Mouse (Mus musculus) fat pad, adult 2 months (tissue): ENCODE measurements around the gene Dclk2.

Experiments used
- DNase-seq: peaks from one replicate; pipeline ENCODE4 v3.0.0-alpha.2; 2011; ENCODE audit warnings: low read depth, low spot score; ENCODE audit errors: extremely low read depth

The Dclk2 gene

GRCm38 (mm10) chr3:86846036-86846435, 74.6 kb downstream of the Dclk2 start:
- no peak for DNase-seq

GRCm38 (mm10) chr3:86845578-86845977, 75.1 kb downstream of the Dclk2 start:
- no peak for DNase-seq

- DNase-seq = no peak
These were observed 75.7 kb downstream of the Dclk2 start for GRCm38 (mm10) chr3:86844804-86845481.

GRCm38 (mm10) chr3:86842461-86842860, 78.2 kb downstream of the Dclk2 start:
- no peak for DNase-seq

DNA sequence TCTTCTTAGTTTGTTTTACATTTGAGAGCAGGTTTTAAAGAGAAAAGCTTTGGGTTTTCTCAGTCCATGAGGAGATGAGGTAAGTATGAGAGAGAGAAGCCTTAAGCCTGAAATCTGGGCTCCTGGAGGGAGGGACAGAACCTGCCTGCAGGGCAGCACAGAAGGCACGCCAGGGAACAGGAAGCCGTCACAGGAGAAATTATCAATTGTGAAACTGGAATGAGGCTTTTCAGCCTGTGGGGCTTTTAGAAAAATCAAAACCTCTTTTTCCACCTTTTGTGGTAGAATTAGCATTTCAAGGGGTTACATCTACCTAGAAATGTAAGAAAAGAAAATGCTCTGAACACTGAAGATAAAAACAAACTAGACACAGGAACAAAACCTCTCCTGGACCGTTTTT, 81.0 kb downstream of the Dclk2 start:
- no peak for DNase-seq

DNA sequence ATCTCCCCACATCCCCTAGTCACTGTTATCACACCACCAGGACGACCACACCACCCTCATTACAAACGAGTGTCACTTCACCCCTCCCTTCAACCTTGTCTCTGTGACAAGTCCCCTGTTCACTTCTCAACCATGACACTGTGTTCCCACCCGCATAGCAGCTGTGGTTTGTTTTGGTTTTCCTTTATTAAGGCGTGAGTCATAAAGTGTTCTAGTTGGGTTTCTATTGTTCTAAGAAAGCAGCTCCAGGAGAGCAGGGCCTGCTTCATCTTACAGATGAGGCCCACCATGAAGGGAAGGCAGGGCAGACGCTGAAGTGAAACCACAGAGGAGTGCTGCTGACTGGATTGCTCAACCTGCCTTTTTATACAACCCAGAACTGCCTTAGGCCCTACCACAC, 83.3 kb downstream of the Dclk2 start:
- no peak for DNase-seq

GRCm38 (mm10) chr3:86835180-86835579, 85.5 kb downstream of the Dclk2 start:
- no peak for DNase-seq

GRCm38 (mm10) chr3:86834341-86834740, 86.3 kb downstream of the Dclk2 start:
- DNase-seq = no peak

DNA sequence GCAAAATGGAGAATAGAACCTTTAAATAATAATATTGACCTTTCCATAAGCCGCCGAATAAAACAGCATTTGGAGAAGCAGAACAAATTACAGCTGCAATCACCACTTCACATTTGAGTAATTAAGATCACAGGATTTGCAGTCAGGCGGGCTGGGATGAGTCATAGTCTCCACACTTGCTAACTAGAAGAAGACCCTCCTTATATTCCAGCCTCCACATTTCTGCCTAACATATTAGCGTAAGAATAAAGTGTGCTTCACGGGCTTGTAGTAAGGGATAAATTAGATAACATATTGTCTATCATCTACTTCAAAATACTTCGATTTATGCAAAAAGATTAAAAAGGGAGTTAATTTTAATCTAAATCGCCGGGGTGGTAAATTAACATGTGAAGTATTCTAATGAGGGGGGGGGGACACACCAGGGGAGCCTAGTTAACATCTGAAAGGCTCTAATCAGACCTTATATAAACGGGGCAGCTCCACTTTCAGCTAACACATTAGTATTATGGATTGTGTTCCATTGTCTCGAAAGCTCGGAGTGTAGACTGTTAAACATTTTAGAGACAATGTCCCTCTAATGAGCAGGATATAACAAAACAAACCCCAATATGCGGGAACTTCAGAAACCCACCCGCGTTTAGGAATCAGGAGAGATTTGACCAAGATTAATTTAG, 87.9 kb downstream of the Dclk2 start:
- no peak for DNase-seq

GRCm38 (mm10) chr3:86832115-86832514, 88.5 kb downstream of the Dclk2 start:
- DNase-seq = no peak

DNA sequence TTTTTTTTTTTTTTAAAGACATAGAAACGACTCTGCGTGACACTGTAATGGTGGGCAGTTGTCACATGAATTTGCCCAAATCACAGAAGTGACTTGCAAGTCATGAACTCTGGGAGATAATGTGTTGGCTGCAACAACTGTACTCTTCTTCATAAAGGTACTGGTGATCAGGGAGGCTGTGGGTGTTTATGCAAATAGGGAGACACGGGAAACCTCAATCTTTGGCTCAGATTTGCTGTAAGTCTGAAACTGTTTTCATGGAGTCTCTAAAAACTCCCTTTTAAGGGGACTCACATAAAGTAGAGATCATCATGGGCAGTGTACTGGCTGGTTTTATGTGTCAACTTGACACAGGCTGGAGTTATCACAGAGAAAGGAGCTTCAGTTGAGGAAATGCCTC, 93.1 kb downstream of the Dclk2 start:
- no peak for DNase-seq

DNA sequence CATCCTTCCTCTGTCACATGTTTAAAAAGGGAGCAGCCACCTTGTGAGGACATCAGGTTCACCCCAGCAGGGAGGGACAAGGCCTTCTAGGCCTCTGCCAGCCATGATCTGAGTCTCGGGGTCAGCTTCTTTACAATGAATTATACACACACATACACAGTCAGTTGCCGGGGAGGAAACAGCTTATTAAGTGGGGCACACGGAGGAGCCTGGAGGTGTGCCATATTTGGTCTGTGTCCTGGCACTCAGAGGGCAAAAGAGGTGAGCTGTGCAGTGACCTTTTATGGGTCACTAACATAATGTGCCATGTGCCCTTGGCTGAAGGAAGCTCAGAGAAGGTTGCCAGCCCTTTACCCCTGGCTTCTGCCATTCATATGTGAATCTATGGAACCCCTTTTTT, 99.3 kb downstream of the Dclk2 start:
- no peak for DNase-seq

- no peak for DNase-seq
These were observed 100.3 kb downstream of the Dclk2 start for GRCm38 (mm10) chr3:86820344-86820743.

- no peak for DNase-seq
These were observed 101.3 kb downstream of the Dclk2 start for GRCm38 (mm10) chr3:86819372-86819771.

DNA sequence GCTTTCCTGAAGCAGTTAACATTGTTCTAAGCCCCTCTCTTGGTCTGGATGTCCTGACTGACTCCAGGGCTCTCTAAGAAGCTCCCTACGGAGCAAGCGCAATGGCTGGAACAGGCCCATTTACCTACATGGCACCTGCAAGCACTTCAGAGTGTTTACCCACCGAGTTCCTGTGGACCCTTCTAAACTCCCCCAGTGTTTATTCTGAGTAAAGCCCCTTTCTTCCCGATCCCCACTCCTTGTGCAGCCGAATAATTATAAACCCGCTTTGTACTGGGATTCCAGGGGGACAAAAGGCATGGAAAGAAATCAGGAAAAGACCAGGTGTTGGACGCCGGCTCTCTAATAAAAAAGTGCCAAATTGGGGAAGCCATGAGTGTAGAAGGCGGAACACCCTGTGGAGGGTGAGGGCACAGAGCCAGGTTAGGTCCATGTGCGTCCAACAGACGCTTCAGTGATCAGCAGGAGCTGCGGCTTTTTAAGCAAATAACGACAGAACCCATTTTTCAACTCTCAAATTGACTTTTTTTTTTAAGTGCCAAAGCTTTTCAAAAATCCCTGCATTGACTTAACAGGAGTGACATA, 102.6 kb downstream of the Dclk2 start:
- DNase-seq = no peak

DNA sequence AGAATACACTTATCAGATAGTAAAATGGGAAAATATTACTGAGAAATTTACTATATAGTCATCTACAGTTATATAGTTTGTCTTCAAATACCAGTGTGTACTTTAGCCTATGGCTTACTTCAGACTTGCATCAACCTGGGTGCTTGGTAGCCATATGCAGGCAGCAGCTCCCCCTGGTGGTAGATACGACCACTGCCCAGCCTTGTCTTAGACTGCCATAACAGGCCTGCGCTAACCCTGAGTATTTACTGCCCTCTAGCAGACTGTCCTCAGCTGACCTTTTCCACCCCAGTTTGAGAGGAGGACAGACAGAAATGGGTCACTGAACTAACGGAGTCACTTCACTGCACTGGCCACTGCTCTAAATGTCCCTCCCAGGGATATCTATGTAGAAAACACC, 108.0 kb downstream of the Dclk2 start:
- no peak for DNase-seq

DNA sequence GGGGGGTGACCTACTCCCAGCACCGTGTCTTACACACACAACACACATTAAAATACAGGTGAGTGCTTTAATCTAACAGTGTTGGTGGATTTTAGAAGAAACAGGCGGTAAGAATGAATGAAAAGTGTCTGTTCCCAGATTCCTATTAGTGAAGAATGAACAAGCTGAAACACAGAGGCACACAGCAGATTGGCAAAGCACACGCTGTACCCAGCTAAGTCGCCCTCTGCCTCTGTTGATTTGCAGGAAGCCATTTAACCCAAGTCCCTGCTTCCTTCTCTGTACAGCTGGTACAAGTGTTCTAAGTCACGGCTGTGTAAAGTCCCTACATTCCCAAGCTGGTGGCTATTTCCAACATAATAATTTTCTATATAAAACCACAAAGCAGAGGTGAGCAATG, 109.7 kb downstream of the Dclk2 start:
- DNase-seq = no peak

GRCm38 (mm10) chr3:86809646-86810045, 111.0 kb downstream of the Dclk2 start:
- no peak for DNase-seq

DNA sequence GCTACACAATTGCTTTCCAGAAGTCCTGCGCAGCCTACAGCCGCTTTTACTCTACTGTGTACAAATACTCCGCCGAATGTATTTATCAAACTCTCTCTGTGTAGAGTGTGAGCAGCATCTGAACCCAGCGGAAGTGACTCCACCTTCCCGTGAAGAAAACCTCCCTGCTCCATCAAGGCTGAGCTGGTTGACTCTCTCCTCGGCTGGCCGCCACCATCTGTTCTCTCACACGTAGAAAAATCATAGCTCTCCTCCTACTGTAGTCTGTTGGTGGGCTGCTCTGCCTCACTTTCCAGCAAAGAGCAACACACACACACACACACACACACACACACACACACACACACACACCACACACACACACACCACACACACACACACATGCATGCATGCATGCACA, 111.5 kb downstream of the Dclk2 start:
- no peak for DNase-seq

DNA sequence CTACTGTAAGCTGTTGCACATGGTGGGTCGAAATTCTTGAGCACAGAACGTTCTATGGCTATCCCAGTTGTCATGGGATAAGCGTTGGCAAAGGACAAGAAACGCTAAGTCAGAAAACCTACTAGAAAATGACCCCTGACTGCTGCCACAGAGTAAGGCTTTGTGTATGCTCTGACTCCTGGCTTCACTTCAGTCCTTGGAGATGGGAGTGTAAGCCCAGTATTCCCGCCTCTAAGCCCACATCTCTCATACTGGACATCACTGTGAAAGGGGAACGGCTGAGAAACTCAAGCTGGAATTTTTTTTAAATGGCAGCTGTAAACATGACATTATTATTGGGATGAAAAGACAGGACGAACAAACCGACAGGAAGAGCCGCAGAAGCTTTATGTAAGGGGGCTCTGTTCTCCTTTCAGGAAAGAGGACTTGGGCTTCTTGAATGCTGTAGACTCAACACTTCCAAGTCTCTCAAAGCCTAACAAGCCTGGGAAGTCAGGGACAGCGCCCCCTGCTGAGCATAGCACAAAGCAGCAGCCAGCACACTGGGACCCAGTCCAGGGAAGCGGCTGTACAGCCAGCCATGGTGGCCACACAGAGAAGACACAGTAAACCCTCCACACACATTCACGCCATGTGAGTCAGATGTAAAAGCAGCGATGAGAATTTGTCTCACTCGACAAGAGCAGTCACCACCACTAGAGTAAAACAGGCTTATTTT, 112.7 kb downstream of the Dclk2 start:
- no peak for DNase-seq

DNA sequence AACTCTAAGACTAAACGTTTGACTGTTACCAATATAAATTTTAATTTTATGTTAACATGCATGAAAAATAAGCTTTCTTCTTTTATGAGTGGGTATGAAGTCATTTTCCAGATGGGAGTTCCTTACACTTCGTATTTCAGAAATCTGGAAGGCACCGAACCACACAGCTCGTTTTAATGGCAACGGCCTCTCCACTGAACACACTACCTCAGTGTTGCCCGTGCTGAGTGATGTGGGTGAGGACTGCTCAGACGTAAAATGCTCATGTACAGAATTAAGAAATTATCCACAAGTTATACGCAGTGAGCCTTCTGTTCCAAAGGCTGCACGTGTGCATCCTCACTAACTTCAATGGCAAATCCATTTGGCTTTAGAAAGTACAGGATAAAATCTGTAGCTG, 113.8 kb downstream of the Dclk2 start:
- DNase-seq = no peak

DNA sequence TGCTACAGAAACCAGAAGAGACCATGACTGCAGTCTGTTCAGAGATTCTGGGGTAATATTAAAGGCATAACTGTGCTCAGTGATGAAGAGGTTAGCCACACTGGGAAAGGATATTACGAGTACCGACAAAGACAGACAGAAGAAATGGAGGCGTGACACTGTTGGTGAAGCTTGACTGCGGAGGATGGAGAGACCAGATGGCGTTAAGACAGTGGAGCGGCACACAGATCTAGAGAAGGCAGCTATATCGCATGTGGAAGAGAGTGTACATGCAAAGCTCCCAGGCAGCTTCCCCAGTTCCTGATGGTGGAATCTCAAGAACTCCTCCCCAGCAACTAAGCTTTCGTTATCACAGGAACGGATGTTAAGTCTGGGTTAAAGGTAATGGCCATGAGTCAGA, 116.4 kb downstream of the Dclk2 start:
- DNase-seq = no peak
